Mouse (Mus musculus) spleen, adult 2 months (tissue): ENCODE measurements around the gene Meis2. TPM values are rescaled to one million over a fixed set of nuclear protein-coding genes. Genes with fewer than 3 reads are reported as not detected.

ENCODE experiments used
- DNase-seq, 2 experiments: peaks; one replicate each; pipeline versions ENCODE4 v3.0.0 to v3.0.0-alpha.2; 2012 to 2021; ENCODE audit warnings: low spot score in 2 of 2, low read depth in 1 of 2
- H3K27ac ChIP-seq: fragments of 200-500 bp; 2 replicates; pipeline ENCODE4 v1.5.1; 2012; ENCODE audit warnings: low read length, inconsistent platforms; ENCODE audit not compliant: insufficient read depth
- H3K27me3 ChIP-seq: fragments of 200-500 bp; 2 replicates; pipeline ENCODE4 v1.6.1; 2012; ENCODE audit warnings: mild to moderate bottlenecking, moderate library complexity, low read length, inconsistent platforms; ENCODE audit not compliant: control insufficient read depth, insufficient read depth
- H3K36me3 ChIP-seq: fragments of 200-500 bp; 2 replicates; pipeline ENCODE4 v1.6.1; 2012; ENCODE audit warnings: mild to moderate bottlenecking, low read length, inconsistent platforms; ENCODE audit not compliant: control insufficient read depth, insufficient read depth
- H3K4me1 ChIP-seq: fragments of 200-500 bp; 2 replicates; pipeline ENCODE4 v1.6.1; 2011; ENCODE audit warnings: inconsistent platforms; ENCODE audit not compliant: control insufficient read depth, insufficient read depth, insufficient read length
- H3K4me3 ChIP-seq: fragments of 200-500 bp; 2 replicates; pipeline ENCODE4 v1.5.1; 2011; ENCODE audit warnings: mild to moderate bottlenecking, inconsistent platforms; ENCODE audit not compliant: insufficient read depth, insufficient read length; ENCODE audit errors: extremely low read depth
- CTCF ChIP-seq: fragments of 200-500 bp; IDR thresholded peaks from 2 replicates; pipeline ENCODE4 v1.5.1; 2011; ENCODE audit warnings: mild to moderate bottlenecking, inconsistent platforms; ENCODE audit not compliant: insufficient read depth, insufficient read length, insufficient replicate concordance; ENCODE audit errors: extremely low read depth
- POLR2A ChIP-seq: fragments of 200-500 bp; IDR thresholded peaks from 2 replicates; pipeline ENCODE4 v1.6.1; 2011; ENCODE audit warnings: low read depth, low read length, inconsistent platforms
- WGBS: fragments of 180-500 bp; shearing (Covaris S2); methylation state at CpG from one replicate; pipeline ENCODE4 v1.1.7; 2018; 5-methylcytosine and 5-hydroxymethylcytosine counted together
- polyA plus RNA-seq: library from polyadenylated mRNA; depleted of rRNA; stranded (reverse); fragments of >200 nt; gene quantifications from 2 replicates; pipeline ENCODE4 v1.2.3, GENCODE M21; 2012

The Meis2 gene
- polyA plus RNA-seq, 1 experiment: 3.2 TPM

DNA sequence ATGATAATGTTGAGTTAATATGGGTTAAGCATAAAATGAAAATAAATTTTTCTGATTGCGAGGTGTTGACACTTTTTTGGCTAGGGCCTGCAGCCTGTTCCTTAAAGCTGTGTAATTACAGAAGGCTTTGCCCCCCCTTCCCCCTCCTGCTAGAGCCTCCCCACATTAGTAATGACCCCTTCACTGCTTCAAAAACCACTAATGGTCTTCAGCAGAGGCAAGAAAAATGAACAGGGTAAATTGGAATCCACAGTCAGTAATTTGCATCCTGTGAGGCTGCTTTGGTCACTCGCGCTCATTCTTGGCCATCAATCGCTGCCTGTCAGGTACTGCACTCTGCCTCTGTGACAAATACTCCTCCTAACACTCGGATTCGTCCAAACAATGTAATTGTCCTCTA is 142.4 kb downstream of the Meis2 start:
- DNase-seq: no peak
- H3K4me3 ChIP-seq: no peak overlapping the region
- no peaks in the 10 kb centered on the region for H3K36me3 ChIP-seq
- no peaks in the 10 kb centered on the region for H3K27me3 ChIP-seq
- WGBS: 67% methylated on average over 6 of the region's 6 CpGs
- H3K4me1 ChIP-seq: no peaks in the 10 kb centered on the region
- TF ChIP-seq POLR2A: no peak
- TF ChIP-seq CTCF: no peak
- no peak overlapping the region for H3K27ac ChIP-seq

- H3K36me3 ChIP-seq: no peaks in the 10 kb centered on the region
- H3K27ac ChIP-seq: no peak overlapping the region
- H3K27me3 ChIP-seq: no peaks in the 10 kb centered on the region
- no peaks in the 10 kb centered on the region for H3K4me1 ChIP-seq
- TF ChIP-seq POLR2A: no peak
- no peak for TF ChIP-seq CTCF
- no peak overlapping the region for H3K4me3 ChIP-seq
- no peak for DNase-seq
- WGBS: 76% methylated on average over 9 of the region's 9 CpGs
Observed at GRCm38 (mm10) chr2:115921687-115922086, 144.0 kb downstream of the Meis2 start.

DNA sequence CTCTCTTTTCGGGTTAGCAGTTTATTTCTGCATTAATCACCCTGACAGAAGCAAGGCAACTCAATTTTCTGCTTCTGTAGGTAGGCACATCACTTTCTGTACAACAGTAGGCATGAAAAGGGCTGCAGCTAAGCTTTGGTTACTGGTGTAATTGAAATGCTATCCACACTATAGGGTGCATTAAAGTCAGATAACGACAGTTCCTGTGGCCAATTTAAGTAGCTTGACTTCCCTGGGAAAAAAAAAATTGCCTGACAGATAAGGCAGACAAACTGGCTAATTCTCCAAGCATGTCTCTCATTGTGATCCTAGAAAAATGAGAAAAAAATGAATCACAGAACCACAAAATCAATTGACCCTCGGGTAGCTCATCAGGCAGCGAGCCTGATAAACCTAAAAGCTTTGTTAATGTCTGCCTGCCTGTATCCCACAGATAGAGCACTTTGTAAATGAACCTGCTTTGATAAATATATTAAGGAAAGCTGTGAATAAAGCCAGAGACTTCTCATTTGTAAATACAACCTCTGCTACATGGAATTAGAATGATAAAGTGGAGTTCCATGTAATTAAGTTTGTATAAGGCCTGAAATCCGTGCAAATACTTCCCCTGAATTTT is 145.2 kb downstream of the Meis2 start:
- no peaks in the 10 kb centered on the region for H3K27me3 ChIP-seq
- WGBS: 78% methylated on average over 5 of the region's 5 CpGs
- no peak overlapping the region for H3K4me3 ChIP-seq
- TF ChIP-seq CTCF (no peak), POLR2A (no peak)
- H3K36me3 ChIP-seq: no peaks in the 10 kb centered on the region
- no peaks in the 10 kb centered on the region for H3K4me1 ChIP-seq
- no peak overlapping the region for H3K27ac ChIP-seq
- DNase-seq: no peak

- H3K4me1 ChIP-seq: no peaks in the 10 kb centered on the region
- DNase-seq: no peak
- no peaks in the 10 kb centered on the region for H3K36me3 ChIP-seq
- H3K4me3 ChIP-seq: no peak overlapping the region
- H3K27me3 ChIP-seq: no peaks in the 10 kb centered on the region
- TF ChIP-seq CTCF (no peak), POLR2A (no peak)
- WGBS: 89% methylated on average over 14 of the region's 14 CpGs
- no peak overlapping the region for H3K27ac ChIP-seq
Observed at GRCm38 (mm10) chr2:115919141-115920071, 146.2 kb downstream of the Meis2 start.

DNA sequence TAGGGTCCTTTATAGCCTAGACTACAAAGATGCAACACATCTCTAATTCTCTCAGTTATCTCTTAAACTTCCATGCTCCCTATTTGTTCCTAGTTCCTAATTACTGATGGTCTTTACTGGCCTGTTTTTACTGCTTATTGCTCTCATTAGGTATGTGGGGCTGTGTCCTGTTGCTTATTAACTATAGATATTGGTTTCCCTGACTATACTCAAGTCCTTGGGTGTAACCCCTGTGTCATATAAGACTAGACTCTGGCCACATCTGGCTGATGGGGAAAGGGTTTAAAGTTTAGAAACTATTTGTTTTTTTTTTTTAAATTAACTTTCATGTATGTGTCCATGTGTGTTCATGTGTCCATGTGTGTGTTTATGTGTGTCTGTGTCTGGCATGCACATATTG is 147.1 kb downstream of the Meis2 start:
- Histone ChIP-seq H3K4me1 (no peaks in the 10 kb centered on the region), H3K27me3 (no peaks in the 10 kb centered on the region), H3K27ac (no peak overlapping the region), H3K4me3 (no peak overlapping the region), H3K36me3 (no peaks in the 10 kb centered on the region)
- DNase-seq: no peak
- TF ChIP-seq CTCF (no peak), POLR2A (no peak)

GRCm38 (mm10) chr2:115914539-115914938 is 151.1 kb downstream of the Meis2 start:
- H3K4me3 ChIP-seq: no peak overlapping the region
- no peak overlapping the region for H3K27ac ChIP-seq
- no peaks in the 10 kb centered on the region for H3K4me1 ChIP-seq
- TF ChIP-seq POLR2A (no peak), CTCF (no peak)
- no peaks in the 10 kb centered on the region for H3K36me3 ChIP-seq
- 80% methylated on average over 4 of the region's 4 CpGs for WGBS
- no peak for DNase-seq
- H3K27me3 ChIP-seq: no peaks in the 10 kb centered on the region
